Mouse (Mus musculus) heart, postnatal 0 days (tissue): Measurements from ENCODE around the gene Rhbg. TPM values are rescaled to one million over a fixed set of nuclear protein-coding genes. Genes with fewer than 3 reads are reported as not detected.
"Not testable (repeated sequence)": the region's sequence is repeated elsewhere in the genome, so short reads cannot be mapped to it uniquely, and the experiment has no call there.

ENCODE experiments used
- ATAC-seq: fragments of 200-750 bp; cut with Nextera tagmentation; 2 replicates; pipeline ENCODE4 v1.8.0; 2017; ENCODE audit warnings: low read depth, moderate number of reproducible peaks, moderate library complexity; ENCODE audit not compliant: insufficient read depth
- DNase-seq: peaks from one replicate; pipeline ENCODE4 v3.0.0-alpha.2; 2016; ENCODE audit warnings: low spot score
- H3K27ac ChIP-seq: fragments of 300-500 bp; sonication (generic); 2 replicates; pipeline ENCODE4 v1.5.1; 2014; ENCODE audit warnings: low read depth, mild to moderate bottlenecking
- H3K27me3 ChIP-seq: fragments of 300-500 bp; sonication (generic); 2 replicates; pipeline ENCODE4 v1.6.1; 2014; ENCODE audit warnings: low read length, mixed read lengths; ENCODE audit not compliant: control insufficient read depth, insufficient read depth
- H3K36me3 ChIP-seq: fragments of 300-500 bp; sonication (generic); replicated peaks from 2 replicates; pipeline ENCODE4 v1.6.1; 2014; ENCODE audit warnings: low read length, mixed read lengths; ENCODE audit not compliant: control insufficient read depth, insufficient read depth
- H3K4me1 ChIP-seq: fragments of 300-500 bp; sonication (generic); 2 replicates; pipeline ENCODE4 v1.6.1; 2014; ENCODE audit warnings: antibody characterized with exemption; ENCODE audit not compliant: control insufficient read depth, insufficient read depth
- H3K4me2 ChIP-seq: fragments of 300-500 bp; sonication (generic); 2 replicates; pipeline ENCODE4 v1.6.1; 2014; ENCODE audit warnings: low read depth, mild to moderate bottlenecking, low read length, moderate library complexity
- H3K4me3 ChIP-seq: fragments of 300-500 bp; sonication (generic); 2 replicates; pipeline ENCODE4 v1.5.1; 2014; ENCODE audit warnings: low read depth, low read length
- H3K9ac ChIP-seq: fragments of 300-500 bp; sonication (generic); replicated peaks from 2 replicates; pipeline ENCODE4 v1.6.1; 2014; ENCODE audit warnings: low read depth, low read length, mixed read lengths
- H3K9me3 ChIP-seq: fragments of 300-500 bp; sonication (generic); replicated peaks from 2 replicates; pipeline ENCODE4 v1.6.1; 2016; ENCODE audit warnings: low read length; ENCODE audit not compliant: control insufficient read depth
- CTCF ChIP-seq: IDR thresholded peaks from 2 replicates; pipeline ENCODE4 v1.5.1; 2016; ENCODE audit warnings: antibody characterized with exemption, control low read depth, low read depth
- EP300 ChIP-seq: IDR thresholded peaks from 2 replicates; pipeline ENCODE4 v1.6.1; 2016; ENCODE audit warnings: antibody characterized with exemption, low read depth
- WGBS: fragments of 180-500 bp; shearing (Covaris S2); extraction: QIAGEN DNeasy Blood & Tissue Kit; methylation state at CpG from one replicate; pipeline ENCODE4 v1.1.7; 2014; 5-methylcytosine and 5-hydroxymethylcytosine counted together
- polyA plus RNA-seq: library from polyadenylated mRNA; unstranded; fragments of >200 nt; fragmentation: Nextera tagmentation; extraction: Ambion mirVana; gene quantifications from 2 replicates; pipeline ENCODE4 v1.2.1, GENCODE M21; 2015
- total RNA-seq: library from RNA; depleted of rRNA; stranded (reverse); fragments of >200 nt; gene quantifications from 2 replicates; pipeline ENCODE4 v1.2.3, GENCODE M21; 2014; ENCODE audit warnings: low replicate concordance

Rhbg gene
- total and polyA plus RNA-seq, 2 experiments from 2014 or later, result not detected

GRCm38 (mm10) chr3:88291970-88292369, 37.5 kb upstream of the Rhbg start:
- 65% methylated on average over 4 of the region's 4 CpGs for WGBS
- no peak overlapping the region for H3K9ac ChIP-seq
- no peak for ATAC-seq
- H3K36me3 ChIP-seq, result no peaks in the 10 kb centered on the region
- H3K9me3 ChIP-seq, result no peaks in the 10 kb centered on the region
- H3K4me2 ChIP-seq, result no peak overlapping the region
- DNase-seq, result peak; percentile 9
- H3K4me3 ChIP-seq, result no peak overlapping the region
- no peaks in the 10 kb centered on the region for H3K27me3 ChIP-seq
- no peak overlapping the region for H3K27ac ChIP-seq
- TF ChIP-seq EP300 (no peak), CTCF (peak; percentile 46)
- H3K4me1 ChIP-seq, result 0 out of 2 replicates have a peak, but pooled peaks cover 8% of the 10 kb centered on the region

GRCm38 (mm10) chr3:88288133-88288713, 33.7 kb upstream of the Rhbg start:
- not testable (repeated sequence) for H3K9ac ChIP-seq, H3K4me2 ChIP-seq, H3K4me3 ChIP-seq, H3K27me3 ChIP-seq, H3K9me3 ChIP-seq, DNase-seq, H3K4me1 ChIP-seq, H3K36me3 ChIP-seq, H3K27ac ChIP-seq, ATAC-seq
- 64% methylated on average over 8 of the region's 10 CpGs for WGBS

- Histone ChIP-seq H3K9me3 (no peaks in the 10 kb centered on the region), H3K36me3 (no peaks in the 10 kb centered on the region), H3K4me1 (no peaks in the 10 kb centered on the region), H3K27me3 (no peaks in the 10 kb centered on the region), H3K9ac (no peak within 1 kb of the TSS), H3K4me3 (no peak within 1 kb of the TSS), H3K27ac (no peak within 1 kb of the TSS), H3K4me2 (no peak within 1 kb of the TSS)
- no peak for ATAC-seq
- no peak for DNase-seq
- no peak for TF ChIP-seq CTCF
- no peak for TF ChIP-seq EP300
- WGBS, result 94% methylated on average over 4 of the region's 4 CpGs
Observed at GRCm38 (mm10) chr3:88287110-88287509, 32.6 kb upstream of the Rhbg start, which contains the start of gene Gm38392. Gene Gm38392 (minus strand): TSS chr3:88287210.

GRCm38 (mm10) chr3:88285565-88285895, 31.0 kb upstream of the Rhbg start:
- H3K9ac ChIP-seq, H3K9me3 ChIP-seq, H3K27ac ChIP-seq, ATAC-seq, H3K4me2 ChIP-seq, H3K27me3 ChIP-seq, DNase-seq, H3K36me3 ChIP-seq, H3K4me3 ChIP-seq, H3K4me1 ChIP-seq: not testable (repeated sequence)
- no CpG with 5 or more reads among the region's 2 CpGs for WGBS

- 93% methylated on average over 14 of the region's 14 CpGs for WGBS
Observed at GRCm38 (mm10) chr3:88284815-88285564, 30.5 kb upstream of the Rhbg start.

GRCm38 (mm10) chr3:88281141-88281916, 26.8 kb upstream of the Rhbg start:
- H3K4me1 ChIP-seq, H3K9ac ChIP-seq, DNase-seq, ATAC-seq, H3K9me3 ChIP-seq, H3K27ac ChIP-seq, H3K4me2 ChIP-seq, H3K27me3 ChIP-seq, H3K4me3 ChIP-seq, H3K36me3 ChIP-seq: not testable (repeated sequence)
- 66% methylated on average over 11 of the region's 11 CpGs for WGBS

More at GRCm38 (mm10) chr3:88284815-88285564, 30.5 kb upstream of the Rhbg start:
- H3K36me3 ChIP-seq, H3K4me2 ChIP-seq, H3K27ac ChIP-seq, H3K4me1 ChIP-seq, H3K27me3 ChIP-seq, H3K4me3 ChIP-seq, H3K9ac ChIP-seq, H3K9me3 ChIP-seq, DNase-seq, ATAC-seq: not testable (repeated sequence)
